Mouse (Mus musculus) 3134 (cell line): ENCODE data around the gene Cd47.

ENCODE experiments used
- DNase-seq: peaks from one replicate; pipeline ENCODE4 v3.0.0-alpha.2; 2011; ENCODE audit warnings: low spot score; ENCODE audit not compliant: insufficient read length; ENCODE audit errors: extremely low read depth

Cd47 gene

DNA sequence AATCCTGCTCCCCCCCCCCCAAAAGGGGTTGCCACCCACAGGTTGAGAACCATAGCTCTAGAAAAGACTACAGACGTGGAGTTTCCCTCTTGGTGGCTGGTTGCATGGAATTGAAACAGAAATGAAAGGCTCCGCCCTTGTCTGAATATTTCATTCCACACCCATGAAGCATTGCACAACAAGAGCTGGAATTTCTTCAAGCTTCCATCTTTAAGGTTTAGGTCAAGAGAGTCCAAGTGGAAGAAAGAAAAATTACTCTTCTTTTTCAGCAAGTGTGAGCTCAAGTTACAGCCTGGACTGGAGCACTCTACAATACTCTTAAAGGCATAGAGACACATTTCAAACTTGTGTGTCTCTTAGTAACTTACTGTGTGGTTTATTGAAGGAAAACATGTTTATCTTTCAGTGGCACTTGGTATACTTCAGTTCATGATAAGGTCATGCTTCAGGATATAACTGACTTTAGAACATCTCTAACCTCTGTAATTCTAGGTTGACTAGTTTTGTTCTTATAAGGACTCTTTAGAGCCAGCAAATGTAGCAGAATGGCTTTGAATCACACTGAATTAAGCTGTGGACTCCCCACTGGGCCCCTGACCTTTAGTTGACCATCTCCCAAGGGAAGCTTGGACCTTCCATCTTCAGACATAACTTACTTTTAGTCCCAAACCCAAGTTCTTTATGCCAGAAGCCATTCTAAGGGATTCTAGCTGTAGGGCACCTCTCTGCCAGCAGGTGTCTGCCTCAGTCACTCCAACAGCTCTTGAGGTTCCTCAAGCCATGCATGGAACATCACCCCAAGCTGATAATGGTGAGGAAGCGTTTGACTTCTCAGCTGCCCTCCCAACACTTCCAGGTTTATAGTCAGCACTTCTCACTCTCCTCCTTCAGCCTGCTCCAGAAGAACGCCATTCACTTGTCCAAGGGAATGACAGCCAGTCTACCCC, 58.8 kb downstream of the Cd47 start:
- peak; percentile 63 for DNase-seq

DNA sequence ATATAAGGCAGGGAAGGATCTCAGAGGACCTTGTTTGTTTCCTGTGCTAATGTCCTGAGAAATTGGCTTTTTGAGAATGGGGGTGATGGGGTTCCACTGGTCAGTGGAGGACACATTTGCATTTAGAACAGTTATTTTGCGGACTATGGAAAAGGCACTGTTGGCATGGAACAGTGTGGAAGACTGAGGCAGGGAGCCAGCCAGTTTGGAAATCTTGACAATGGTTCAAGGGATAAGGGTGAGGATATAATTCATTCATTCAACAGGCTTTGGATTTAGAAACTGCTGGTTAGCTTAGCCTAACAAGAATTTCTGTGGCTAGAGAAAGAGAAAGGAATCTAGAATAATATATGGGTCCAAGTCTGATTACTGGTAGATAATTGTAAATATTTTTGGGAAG, 61.7 kb downstream of the Cd47 start:
- no peak for DNase-seq

DNA sequence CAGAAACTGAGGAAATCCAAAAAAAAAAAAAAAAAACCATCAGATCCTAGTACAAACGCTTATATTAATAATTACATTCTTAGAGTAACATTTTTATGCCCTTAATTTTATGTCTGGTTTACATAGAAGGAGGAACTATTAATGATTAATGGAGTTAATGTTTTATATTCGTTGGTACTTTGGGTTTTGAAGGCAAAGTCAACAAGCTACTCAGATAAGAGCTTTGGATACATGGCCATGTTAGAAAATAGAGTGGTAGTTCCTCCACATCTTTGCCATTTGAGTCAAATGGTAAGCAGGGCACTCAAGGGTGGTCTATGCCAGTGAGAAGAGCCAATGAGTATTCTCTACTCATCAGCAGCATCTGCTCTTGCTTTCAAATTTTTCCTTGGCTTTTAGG, 66.3 kb downstream of the Cd47 start:
- DNase-seq: no peak

- DNase-seq: no peak
Observed at GRCm38 (mm10) chr16:49868278-49868677, 67.9 kb downstream of the Cd47 start.

- no peak for DNase-seq
Observed at GRCm38 (mm10) chr16:49873918-49874317, 73.6 kb downstream of the Cd47 start.

DNA sequence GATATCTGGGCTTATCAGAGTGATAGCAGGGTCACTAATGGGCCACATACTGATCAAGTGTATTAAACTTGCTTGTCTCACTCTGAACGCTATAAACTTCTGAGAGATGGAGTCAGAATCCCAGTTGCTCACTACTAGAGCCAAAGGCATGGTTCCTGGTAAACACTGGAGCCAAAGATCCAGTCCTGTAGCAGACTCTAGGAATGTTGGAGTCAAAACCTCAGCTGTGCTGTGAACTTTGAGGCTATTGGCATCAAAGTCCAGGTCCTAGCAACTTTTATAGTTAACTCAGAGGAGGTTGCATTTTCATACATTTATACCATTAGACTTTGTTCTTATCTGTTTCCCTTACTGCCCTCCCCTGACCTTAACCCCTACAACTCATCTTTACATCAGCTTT, 74.2 kb downstream of the Cd47 start:
- DNase-seq: no peak

GRCm38 (mm10) chr16:49876291-49877030, 76.1 kb downstream of the Cd47 start:
- no peak for DNase-seq

DNA sequence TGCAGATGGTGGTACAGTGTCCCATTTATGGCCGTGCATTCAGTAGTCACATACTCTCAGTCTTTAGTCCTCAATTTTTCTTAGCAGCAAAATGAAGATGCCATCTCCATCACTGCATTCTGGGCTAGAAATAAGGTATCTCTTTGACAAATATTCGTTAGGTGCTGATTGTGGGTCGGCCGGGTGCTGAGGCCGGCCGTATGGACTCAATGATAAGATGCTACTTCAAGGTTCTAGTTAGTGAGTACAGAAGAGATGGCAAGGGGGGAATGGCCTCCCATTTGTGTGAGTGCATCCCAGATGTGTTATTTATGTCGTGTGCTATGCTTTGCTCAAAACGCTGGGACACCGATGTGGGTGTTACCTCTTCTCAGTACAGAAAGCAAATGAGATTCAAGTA, 76.9 kb downstream of the Cd47 start:
- no peak for DNase-seq

GRCm38 (mm10) chr16:49878051-49878450, 77.7 kb downstream of the Cd47 start:
- no peak for DNase-seq

DNA sequence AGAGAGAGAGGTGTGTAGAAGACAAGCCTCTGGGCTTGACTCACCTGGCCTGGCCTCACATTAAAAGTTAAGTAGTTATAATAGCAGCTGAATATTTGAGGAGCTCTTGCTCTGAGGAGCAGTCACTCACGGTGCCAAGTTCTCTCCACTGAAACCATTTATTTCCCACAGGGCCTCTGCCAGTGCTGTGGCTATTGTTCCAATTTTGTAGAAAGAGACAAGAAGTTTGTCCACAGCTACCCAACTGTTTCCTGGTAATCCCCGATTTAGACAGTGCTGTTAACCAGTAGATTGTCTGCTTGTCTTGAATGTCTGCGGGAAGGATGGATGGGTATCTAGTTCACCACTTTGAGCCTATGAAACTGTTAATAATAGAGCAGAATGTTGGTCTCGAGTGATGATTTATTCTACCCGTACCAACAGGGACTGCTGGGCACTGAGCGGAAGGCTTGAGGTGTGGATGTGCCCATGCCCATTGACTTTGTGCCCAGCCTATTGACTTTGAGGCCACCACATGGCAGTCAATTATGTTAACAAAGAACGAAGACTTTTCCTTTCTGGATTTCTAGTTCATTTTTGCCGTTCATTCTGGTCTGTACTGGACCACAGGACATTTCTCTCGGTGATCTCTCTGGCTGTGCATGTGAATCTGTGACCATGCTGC, 86.2 kb downstream of the Cd47 start:
- DNase-seq: no peak

- no peak for DNase-seq
Observed at GRCm38 (mm10) chr16:49887290-49887689, 87.0 kb downstream of the Cd47 start.

DNA sequence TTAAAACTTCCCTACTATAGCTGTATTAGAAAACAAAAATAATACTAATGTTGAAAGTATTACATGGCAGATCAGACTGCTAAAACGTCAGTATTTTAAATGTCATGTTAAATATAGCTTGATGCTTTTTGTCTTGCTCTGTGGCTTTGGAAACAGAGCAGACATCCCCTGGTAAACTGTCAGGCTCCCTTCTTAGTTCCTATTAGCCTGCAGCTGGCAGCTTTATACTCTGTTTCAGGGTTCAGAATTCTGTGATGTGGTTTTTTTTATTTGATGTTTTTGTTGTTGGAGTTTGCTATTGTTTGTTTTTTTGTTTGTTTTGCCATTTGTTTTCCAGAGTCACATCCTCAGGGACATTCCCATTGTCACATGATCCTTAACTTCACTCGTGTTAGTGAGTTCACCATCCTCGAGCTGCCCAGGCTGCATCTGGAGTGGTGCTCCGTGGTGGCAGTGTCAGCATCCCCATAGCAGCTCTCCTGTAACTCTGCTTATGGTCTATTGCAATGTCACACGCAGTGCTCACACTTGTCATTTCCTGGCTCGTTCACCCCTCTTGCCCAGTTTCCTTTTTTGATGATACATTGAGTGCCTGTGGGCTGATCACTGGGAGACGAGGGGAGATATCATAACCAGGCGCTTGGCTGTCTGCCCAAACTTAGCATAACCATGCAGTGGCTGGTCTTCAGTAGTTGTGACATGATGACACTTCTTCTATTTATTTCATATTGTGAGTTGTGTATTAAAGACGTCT, 87.7 kb downstream of the Cd47 start:
- DNase-seq: no peak

GRCm38 (mm10) chr16:49889031-49889655, 88.8 kb downstream of the Cd47 start:
- DNase-seq: no peak

DNA sequence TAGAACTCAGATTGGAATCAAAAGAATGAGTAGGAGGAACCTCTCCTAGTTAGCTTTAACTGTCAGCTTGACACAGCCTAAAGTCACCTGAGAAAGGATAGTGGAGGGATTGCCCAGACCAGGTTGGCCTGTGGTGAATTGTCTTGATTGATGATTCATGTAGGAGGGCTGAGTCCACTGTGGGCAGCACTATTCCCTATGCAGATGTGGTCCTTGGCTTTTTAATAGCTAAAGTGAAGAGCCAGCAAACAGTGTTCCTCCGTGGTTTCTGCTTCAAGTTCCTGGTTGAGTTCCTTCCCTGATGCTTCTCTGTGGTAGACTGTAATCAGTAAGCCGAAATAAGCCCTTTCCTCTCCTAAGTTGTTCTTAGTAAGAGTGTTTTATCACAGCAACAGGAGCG, 91.9 kb downstream of the Cd47 start:
- no peak for DNase-seq

DNA sequence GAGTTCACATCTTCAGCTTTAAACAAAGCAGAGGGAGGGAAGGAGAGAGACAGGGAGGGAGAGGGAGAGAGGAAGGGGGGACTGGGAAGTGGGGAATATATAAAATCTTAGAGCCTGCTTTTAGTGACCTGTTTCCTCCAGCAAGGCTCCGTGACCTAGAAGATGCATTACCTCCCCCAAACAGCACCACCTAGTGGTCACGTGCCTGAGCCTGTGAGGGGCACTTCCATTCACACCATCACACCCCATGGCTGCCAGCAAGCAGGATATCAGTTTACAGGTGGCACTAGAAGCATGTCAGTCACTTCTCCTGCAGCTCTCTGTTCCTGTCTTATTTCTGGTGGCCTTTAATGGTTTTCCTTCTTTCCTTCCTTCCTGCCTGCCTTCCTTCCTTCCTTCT, 92.6 kb downstream of the Cd47 start:
- no peak for DNase-seq

- no peak for DNase-seq
Observed at GRCm38 (mm10) chr16:49894624-49895023, 94.3 kb downstream of the Cd47 start.

DNA sequence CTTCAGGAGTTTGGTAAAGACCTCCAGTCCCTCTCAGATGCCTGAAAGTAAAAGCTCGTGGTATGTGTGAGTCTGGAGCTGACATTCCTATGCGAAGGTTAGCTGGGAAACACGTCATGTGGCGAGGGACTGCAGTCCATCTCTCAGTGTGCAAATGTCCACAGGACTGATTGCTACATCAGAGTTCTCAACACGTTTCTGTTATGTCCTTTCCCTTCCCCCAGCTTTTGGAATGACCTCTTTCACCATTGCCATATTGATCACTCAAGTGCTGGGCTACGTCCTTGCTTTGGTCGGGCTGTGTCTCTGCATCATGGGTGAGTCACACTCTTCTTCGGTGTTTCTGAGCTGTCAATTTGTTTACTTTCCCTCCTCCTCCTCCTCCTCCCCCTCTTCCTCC, 95.8 kb downstream of the Cd47 start:
- no peak for DNase-seq

GRCm38 (mm10) chr16:49901395-49901794, 101.1 kb downstream of the Cd47 start:
- DNase-seq: no peak

GRCm38 (mm10) chr16:49902083-49902482, 101.8 kb downstream of the Cd47 start:
- no peak for DNase-seq

GRCm38 (mm10) chr16:49904248-49904930, 104.1 kb downstream of the Cd47 start:
- no peak for DNase-seq
